Mouse (Mus musculus) thymus, adult 18-20 months (tissue): ENCODE results near the gene Cldn19.

Experiments
- DNase-seq, 2 experiments: peaks; one replicate each; pipeline ENCODE4 v3.0.0; 2022; ENCODE audit warnings: mixed read lengths in 2 of 2

Cldn19 gene

DNA sequence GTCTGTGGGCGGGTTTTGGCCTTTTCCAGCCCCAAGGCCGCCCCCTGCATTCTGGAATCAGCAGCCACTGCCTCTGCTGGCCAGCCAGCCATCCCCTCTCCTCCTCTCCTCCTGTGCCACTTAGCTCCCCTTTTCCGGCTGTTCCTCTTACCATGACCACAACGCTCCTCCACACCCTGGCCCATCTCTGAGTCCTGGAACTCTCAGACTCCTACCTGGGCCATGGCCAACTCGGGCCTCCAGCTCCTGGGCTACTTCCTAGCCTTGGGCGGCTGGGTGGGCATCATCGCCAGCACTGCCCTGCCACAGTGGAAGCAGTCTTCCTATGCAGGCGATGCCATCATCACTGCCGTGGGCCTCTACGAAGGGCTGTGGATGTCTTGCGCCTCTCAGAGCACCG is at the start of gene Cldn19:
TSS of gene Cldn19 (plus strand) at position 64 of the 400 bp plus-strand sequence.
- no peak for DNase-seq

DNA sequence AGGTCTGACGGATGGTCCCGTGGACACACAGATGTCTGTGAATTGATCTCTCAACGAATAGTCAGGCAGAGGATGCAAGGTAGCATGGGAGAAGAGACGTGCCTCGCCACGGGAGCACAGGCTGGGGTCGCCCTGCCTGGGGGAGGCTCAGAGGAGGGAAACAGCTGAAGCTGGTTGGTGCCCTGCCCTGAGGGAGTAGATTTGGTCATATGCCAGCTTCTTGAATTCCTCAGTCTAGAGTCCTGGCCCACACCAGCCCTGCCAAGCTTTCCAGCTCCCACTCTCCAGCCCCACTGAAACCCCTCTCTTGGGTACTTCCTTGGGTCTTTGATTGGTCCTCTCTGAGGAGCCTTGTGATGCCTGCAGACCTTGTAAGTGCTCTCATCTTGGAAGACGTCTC is 38.5 kb upstream of the Cldn19 start:
- no peak for DNase-seq

DNA sequence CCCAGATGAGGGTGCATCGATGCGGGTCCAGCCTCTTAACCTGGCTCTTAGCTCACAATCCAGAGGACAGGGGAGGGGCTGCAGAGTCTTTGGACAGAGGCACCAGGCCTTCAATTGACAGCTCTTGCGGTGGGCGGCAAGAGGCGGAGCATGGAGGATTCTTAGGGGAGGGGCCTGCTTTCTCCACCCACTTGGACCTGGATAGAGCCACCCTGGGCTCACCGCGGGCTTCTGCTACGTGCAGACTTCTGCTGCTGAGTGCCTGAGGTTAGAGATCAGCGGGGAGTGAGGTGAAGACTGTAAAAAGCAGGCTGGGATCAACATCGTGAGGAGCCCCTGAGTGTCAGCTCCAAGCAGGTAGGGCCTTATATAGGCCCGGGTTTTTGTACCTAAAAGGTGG is 37.0 kb upstream of the Cldn19 start, which contains the start of gene Tmem269:
TSS of gene Tmem269 (minus strand) at position 49 of the 400 bp plus-strand sequence.
- DNase-seq: no peak

DNA sequence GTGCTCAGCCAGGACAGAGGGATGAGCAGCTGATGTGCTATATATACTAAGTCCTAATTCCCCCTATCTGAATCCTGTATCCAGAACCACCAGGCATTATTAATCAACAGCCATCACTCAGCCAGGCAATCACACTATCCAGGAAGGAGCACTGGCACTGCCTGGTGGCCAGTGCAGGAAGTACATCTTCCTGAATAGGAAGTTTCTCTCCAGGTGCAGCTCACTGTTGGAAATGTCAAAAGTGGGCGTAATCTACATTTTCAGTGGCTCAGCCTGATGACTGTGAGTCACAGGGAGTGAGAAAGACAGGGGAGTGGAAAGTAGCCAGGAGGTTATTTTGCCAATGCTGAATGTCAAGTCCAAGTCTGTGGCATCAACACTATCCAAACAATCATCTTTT is 31.5 kb upstream of the Cldn19 start:
- no peak for DNase-seq

DNA sequence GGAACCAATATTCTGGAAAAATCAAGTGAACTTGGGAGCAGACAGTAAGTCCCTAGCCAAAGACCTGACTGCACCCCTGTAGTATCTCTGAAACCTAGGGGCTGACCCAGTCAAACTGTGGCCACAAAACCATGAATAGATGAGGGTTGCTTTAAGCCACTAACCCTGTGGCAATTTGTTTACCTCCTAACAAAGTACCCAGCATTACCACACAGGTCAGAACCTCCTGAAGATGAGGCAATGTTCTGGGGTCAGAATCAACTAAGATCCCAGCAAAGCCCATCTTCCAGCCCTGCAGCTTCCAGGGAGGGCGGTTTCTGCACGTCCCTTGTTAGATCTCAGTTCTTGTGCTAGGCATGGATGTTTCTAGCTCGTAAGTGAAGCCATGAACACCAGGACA is 30.7 kb upstream of the Cldn19 start:
- DNase-seq: no peak

DNA sequence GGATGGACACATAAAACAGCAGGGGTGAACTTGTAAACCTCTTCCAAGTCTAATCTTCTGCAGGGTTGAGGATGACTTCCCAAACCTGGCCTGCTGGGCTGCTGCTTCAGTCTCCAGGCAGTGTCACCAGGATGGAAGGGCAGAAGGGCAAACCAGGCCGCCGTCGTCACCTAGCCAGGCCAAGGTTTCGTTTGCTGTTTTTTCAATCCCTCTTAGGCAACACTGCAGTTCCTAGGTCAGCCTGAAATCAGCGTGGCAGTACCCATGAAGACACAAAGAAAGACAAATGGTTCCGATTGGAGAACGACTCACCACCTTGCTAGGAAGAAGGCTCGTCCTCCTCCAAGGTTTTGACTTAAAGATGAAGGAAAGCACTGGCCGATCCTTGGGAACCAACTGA is 29.5 kb upstream of the Cldn19 start:
- DNase-seq: no peak

DNA sequence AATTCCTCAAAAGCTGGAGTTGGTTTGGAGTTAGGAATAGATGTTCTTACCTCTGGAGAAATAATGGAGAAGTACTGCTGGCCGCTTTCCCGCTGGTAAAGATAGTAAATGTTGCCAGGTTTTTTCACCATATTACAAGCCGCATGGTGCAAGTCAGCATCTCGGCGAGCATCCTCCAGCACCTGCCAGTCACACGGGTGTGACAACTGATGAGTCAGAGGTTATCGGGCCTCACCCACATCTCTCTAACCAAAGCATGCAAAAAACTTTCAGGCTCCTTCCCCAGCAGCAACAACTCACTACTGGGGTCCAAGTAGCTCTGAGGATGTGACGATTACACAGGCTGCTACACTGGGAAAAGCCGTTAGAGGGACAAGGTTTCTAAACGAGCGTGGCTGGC is 28.5 kb upstream of the Cldn19 start:
- no peak for DNase-seq

DNA sequence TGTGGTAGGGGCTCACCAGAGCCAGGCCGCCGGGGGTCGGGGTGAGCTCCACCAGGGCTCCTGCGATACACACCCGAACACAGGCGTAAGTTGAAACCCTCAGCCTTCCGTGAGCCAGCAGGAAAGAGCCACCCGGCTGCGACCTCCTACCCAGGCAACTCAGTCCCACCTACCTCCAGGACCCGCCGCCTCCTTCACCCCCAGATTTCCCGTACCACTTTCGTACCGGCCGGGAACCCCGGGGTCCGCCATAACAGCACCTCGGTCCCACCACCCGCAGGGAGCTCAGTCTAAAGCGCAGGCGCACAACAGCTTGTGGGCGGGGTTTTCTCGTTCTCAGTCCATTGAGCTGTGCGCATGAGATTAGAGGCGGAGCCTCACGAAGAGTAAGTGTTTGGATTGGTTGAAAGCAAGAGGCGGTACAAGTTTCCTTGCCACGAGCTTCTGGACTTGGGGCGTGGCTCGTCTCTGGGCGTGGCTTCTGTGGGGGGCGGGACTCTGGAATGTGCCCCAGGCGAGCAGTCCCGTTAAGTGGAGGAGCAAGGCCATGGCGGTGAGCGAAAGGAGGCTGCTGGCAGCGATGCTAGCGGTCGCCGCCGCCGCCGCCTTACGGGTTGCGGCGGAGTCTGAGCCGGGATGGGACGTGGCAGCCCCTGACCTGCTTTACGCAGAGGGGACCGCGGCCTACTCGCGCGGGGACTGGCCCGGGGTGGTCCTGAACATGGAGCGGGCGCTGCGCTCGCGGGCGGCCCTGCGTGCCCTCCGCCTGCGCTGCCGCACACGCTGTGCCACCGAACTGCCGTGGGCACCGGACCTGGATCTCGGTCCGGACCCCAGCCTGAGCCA is 22.6 kb upstream of the Cldn19 start, which contains the start of the genes AU022252 and P3h1:
TSS of gene AU022252 (minus strand) at position 303 of the 846 bp plus-strand sequence.
TSS of gene P3h1 (plus strand) at position 506 of the 846 bp plus-strand sequence.
- DNase-seq: peak; percentile 99 to 100

DNA sequence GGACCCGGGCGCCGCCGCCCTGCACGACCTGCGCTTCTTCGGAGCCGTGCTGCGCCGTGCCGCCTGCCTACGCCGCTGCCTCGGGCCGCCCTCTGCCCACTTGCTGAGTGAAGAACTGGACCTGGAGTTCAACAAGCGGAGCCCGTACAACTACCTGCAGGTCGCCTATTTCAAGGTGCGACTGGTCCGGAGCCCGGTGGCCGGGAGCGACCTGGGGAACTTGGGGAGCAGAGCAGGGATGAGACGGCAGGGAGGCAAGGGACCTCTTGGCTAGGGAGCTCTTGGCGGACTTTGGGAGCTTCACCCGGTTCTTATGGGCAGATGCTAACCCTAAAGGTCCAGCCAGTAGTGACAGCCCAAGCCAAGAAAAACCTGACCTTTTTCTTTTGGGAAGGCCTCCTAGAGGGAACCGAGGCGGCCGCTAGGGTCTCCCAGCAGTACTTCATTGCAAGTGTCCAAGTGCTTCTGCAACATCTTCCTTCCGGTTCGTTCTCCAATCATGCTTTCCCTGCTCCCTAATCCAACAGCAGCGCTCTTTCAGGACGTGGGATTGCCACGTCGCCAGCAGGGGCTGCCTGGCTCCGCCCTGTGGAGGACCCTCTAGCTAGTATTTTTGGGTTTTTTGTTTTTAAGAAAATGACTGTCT is 21.8 kb upstream of the Cldn19 start:
- DNase-seq: peak in 1 of 2 experiments; percentile 32

DNA sequence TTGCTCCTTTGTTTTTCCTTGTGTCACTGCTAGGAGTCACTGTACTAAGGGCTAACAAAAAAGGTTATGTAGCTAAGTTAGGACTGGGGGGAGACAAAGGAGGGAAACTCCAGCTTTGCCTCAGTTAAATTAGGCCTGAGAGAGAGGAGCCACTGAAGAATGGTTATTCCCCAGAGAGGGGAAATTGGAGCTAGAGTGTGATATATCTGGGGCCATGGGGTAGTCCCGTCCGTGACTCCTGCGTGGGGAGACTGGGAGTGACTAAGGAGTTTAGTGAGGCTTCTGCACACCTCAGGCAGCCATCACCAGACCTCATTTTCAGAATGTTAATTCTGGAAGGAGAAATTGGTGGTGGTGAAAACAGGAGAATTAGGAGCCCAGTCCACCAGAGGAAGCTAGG is 20.9 kb upstream of the Cldn19 start:
- DNase-seq: no peak

DNA sequence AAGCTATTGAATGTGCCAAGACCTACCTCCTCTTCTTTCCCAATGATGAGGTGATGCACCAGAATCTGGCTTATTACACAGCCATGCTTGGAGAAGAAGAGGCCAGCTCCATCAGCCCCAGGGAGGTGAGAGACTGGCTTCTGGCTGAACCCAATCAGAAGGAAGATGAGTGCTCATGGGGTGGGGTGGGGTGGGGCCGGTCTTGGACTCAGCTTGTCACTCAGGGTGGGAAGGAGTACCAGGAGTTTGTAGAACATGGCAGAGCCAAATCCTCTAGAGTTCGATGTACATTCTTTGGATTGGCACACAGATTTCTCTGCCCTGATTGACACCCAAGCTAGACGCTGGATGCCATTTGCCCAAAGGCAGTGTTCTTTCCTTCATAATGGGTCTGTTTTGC is 16.6 kb upstream of the Cldn19 start:
- DNase-seq: no peak

DNA sequence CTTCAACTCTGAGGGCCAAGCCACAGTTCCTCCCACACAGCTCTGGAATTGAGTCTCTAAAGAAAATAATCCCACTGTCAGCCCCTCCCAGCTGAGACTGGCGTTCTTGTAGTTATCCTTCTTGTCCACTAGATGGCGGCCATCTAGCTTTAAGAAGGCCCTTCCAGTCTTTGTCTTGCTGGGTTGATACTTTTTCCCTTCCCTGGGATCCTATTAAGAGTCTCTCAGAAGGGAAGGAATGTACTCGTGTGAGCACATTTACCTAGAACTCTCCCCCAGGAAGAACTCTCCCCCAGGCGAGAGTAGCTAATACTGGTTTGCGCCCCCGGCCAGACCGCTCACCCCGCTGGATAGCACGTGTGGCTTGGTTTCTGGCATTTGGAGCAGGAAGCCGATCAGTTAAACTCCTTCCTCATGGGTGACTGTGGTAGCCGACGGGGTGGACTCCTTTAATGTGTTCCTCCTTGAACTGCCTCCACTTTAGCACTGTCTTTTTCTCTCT is 16.0 kb upstream of the Cldn19 start:
- DNase-seq: no peak

DNA sequence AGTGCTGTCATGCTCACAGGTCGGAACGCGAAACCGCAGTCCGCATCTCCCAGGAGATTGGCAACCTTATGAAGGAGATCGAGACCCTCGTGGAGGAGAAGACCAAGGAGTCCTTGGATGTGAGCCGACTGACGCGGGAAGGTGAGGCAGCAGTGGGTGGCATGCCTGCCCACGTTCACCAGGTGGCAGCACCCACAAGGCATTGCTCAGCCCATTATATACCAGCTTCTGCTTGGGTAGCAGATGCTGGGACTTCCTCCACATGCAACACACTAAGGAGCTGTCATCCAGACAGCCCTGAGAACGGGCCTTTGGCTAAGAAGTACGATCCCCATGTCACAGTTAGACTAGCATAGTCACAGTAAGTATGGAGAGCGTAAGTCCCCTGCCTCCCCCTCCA is 13.6 kb upstream of the Cldn19 start:
- DNase-seq: no peak

DNA sequence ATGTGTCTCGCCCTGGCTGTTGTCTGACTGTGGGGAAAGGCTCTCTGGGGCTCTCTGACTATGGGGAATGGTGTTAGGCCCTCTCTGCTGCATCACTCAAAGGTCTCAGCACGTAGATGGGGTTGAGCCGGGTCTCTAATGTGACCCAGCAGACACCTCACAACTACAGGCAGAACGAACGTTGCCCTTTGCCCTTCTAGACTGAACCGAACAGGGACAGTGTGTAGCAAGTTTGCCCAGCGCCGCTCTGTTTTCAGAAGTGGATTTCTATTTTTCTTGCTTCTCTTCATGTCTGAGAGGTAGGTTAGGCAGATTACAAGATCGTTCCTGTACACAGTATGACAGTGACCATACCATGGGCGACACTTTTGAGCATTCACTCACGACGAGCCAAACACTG is 12.6 kb upstream of the Cldn19 start:
- DNase-seq: no peak

DNA sequence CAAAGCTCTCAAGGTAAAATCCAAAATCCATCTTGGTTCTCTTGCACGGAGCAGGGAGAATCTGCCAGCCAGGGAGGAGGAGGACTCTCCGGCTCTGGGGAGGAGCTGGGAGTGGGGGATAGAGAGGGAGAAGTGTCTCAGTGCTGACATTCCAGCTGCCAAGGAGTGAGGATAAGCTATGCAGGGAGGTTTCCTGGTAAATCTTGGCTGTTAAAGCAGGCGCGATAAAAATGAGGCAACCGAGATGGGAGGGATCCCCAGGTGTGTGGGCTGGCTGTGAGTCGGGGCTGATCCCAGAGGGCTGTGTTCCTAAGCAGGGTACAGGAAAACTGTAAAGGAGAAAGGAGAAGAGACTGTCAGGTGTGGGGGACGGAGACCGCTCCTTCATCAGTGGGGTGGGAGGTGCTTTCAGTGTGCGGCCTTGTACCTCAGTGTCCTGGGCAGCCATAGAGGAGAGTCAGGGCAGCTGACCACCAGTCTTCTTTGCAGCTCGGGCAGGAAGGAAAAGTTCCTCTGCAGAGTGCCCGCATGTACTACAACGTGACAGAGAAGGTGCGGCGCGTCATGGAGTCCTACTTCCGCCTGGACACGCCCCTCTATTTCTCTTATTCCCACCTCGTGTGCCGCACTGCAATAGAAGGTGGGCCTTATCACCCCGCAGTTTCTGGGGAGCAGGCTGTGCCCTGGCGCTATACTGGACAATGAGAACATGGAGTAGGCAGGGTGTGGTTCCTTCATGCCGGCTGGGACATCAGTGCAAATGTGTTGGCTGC is 10.6 kb upstream of the Cldn19 start:
- DNase-seq: no peak

DNA sequence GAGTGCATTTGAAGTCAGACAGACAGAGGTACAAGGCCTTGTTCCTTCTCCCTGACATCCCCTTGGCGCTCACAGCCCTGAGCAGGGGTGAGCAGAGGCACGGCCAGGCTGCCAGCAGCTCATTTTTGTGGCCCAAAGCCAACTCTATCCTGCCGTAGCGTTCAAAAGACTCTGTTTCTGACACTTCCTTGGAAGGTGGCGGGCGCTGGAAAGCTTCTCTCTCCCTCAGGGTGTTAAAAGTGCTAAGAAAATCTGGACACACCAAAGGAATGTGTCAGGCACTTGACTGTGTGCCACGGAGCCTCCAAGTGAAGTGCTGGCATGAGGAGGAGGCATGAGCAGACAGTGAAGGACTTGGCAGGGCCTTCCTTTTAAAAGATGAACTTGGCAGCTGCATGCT is 9.7 kb upstream of the Cldn19 start:
- DNase-seq: no peak

DNA sequence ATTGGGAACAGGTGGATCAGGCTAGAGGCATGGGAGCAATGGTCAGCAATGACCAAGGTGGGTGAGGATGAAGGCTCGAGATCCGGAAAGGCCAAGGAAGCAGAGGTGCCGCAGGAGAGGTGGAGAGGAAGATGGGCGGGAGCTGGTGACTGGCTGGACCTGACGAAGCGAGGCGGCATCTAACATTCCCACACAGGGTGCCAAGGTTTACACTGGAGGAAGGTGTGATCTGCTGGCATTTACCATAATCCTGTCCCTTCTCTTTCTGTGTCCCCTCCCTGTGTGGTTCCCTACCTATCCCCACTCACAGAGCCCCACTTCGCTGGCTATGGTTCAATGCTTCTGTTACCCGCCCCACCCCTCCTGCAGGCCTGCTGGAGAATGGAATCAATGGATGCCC is 9.3 kb upstream of the Cldn19 start:
- no peak for DNase-seq

DNA sequence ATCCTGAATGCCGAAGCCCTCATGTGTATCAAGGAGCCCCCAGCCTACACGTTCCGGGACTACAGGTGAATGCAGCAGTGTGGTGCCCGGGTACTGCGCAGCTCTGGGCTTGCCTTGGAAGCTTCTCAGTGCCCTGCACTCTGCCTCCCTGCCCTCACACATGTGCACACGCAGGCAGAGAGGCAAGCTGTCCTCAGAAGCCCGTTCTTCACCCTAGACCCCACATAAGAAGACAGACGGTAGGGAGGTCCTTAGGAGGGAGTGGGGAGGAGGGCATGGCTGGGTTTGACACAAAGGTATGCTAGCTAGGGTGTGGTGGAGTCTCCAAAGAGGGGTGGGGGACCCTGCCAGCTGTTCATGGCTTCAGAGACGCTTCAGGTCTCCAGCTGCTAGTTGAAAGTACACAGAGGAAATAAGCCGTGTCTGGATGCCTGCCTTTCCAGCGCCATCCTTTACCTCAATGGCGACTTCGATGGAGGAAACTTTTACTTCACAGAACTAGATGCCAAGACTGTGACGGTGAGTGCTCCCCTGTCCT is 8.5 kb upstream of the Cldn19 start:
- peak in 1 of 2 experiments; percentile 31 for DNase-seq

DNA sequence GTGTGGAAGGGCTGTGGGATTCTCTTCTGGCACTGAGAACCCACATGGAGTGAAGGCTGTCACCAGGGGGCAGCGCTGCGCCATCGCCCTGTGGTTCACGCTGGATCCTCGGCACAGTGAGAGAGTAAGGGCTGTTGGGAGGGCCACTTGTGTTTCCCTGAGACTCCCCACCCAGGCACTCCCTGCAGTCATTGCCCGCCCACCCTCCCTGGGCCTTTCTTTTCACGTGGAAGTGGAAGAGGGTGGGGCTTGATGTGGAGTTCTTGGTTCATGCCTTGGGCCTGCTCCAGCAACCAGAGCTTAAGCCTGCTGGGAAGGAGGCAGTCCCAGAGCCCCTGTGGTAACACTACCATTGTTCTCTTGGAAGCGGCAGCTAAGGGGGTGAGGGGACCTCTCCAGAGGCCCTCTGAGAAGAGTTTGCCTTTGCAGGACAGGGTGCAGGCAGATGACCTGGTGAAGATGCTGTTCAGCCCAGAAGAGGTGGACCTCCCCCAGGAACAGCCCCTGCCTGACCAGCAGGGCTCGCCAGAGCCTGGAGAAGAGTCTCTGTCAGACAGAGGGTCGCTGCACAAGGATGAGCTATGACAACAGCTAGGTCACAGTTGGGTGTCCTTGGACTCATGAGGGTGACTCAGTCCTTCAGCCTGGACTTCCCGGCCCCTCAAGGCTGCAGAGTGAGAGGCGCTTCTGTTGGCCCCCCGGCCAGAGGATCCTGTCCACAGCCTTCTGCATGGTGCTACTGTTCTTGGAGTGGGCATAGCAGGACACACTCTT is 7.6 kb upstream of the Cldn19 start:
- DNase-seq: peak; percentile 48 to 55

DNA sequence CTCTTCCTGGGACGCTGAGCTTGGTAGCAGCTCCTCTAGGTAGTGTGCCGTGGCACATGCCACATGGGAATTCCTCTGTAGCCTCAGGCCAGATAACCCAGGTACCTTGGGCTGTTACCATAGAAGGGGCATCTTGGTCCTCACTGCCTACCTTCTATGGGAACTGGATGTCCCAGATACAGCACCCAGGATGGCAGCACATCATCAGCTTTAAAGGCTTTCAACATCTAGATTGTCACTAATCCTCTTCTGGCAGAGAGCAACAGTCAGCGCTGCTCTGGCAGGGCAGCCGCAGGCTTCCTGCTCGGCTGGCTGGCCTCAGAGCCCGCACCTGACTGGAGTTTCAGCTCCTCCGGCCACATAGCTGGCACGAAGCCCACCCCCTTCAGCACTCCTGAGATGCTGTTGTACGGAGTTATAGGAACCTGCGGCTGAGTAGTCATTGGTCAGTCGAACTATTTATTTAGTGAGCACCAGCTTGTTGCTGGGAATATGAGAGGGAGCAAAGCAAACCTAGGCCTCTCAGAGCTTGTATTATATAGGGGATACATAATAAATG is 6.7 kb upstream of the Cldn19 start:
- DNase-seq: no peak

DNA sequence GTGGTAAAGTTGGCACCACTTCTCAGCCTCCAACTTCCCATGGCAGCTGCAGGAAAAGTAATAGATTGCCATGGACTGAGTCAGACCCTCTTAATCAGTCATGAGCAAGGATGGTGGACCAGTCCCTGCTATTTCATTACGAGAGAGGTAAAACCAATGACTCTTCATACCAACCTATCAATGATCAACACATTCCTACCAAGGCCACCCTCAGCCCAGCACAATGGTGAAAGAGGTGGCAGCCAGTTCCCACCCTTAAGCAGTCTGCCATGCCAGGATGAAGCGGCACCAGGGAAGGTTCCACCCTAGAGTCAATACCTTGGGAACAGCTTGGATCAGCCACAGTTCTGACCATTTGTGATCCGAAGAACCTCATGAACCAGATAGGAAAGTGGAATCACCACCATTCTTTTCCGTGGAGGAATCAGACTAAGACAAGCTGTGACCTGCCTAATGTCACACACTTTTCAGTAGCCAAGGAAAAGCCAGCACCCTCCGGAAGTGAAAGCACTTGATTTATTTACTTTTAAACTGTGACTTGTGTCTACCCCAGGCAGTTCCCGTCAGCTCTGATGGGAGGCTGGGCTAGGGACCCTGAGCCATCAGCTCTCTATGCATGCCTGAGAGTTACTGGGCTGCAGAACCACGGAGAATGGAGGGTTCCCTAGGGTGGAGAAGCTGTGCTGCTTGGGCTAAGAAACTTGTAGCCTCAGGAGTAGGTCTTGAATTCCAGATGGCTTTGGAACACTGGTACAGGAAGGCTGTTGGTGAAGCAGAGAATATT is 3.0 kb upstream of the Cldn19 start:
- no peak for DNase-seq
